Mouse (Mus musculus) heart, adult 2 months (tissue): ENCODE measurements around the gene Fchsd2.

ENCODE experiments used
- CTCF ChIP-seq: fragments of 200-600 bp; IDR thresholded peaks from 2 replicates; pipeline ENCODE4 v1.8.1; 2022; ENCODE audit warnings: antibody characterized with exemption, mild to moderate bottlenecking, moderate library complexity
- EP300 ChIP-seq: fragments of 200-500 bp; IDR thresholded peaks from 2 replicates; pipeline ENCODE4 v1.6.1; 2011; ENCODE audit warnings: low read depth, low read length, control low read depth; ENCODE audit not compliant: insufficient read depth
- POLR2A ChIP-seq: fragments of 200-500 bp; IDR thresholded peaks from 2 replicates; pipeline ENCODE4 v1.6.1; 2011; ENCODE audit warnings: mild to moderate bottlenecking, low read depth, low read length, control low read depth; ENCODE audit not compliant: insufficient read depth

- TF ChIP-seq CTCF = no peak
- TF ChIP-seq POLR2A = no peak
- TF ChIP-seq EP300 = no peak
Measured at GRCm38 (mm10) chr7:101317014-101317413, 224.4 kb downstream of the Fchsd2 start, which contains the start of gene Stard10.
